Comparison of ENCODE assay signal across 18 mouse cellular contexts in the genomic region with DNA sequence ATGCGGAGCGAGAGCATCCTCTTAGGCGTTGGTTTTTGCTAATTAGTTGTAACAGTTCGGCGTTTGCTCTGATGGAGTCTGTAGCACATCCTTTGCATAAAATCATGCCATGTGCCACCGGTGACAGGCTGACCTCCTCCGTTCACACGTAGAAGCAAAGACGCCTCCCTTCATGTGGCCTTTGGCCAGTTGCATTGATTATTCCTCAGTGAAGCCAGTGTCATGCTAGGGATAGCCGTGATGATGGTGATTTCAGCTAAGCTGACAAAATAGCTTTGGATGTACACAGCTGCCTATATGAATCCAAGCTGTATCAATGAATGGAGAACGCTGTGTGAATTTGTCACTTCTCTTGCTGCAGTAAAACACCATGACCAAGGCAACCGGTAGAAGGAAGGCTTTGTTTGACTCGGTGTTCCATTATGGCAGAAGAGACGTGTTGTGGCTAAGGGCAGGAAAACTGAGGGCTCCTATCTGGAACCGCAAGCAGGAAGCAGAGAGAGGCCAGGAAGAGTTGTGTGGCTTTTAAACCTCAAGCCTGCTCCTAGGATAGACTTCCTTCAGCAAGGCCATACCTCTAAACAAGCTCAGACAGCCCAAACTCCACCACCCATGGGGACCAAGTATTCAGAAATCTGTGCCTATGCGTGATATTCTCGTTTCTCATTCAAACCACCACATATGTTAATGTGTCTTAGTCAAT.
A peak's percentile ranks its signal among the peaks of the same experiment; 100 is the strongest.
DNase-seq lines count a peak whose midpoint lies in the region; ATAC-seq lines count a peak whose summit lies in the region.
"Had no signal": no experiment of that assay in that cellular context is flagged by ENCODE, and none has a peak within 500 bp of the region (broad histone marks: within the 10 kb centered on the region; RNA-seq: fewer than 3 reads in every experiment).

No protein-coding gene starts in this region.

- peaks cover 7% of the 10 kb centered on the region for H3K9me3 ChIP-seq in megakaryocyte, embryonic 14.5 days
- H3K9me3 ChIP-seq: kidney, embryonic 15.5 days; limb, embryonic 10.5 days; limb, embryonic 15.5 days; stomach, embryonic 15.5 days had no signal

- ATAC-seq in megakaryocyte, adult 5-6 weeks (ENCODE audit: poor library complexity, severe bottlenecking): no peak
- peak; percentile 47 for ATAC-seq in granulocyte monocyte progenitor cell, adult 5-6 weeks (replicated peaks; ENCODE audit: poor library complexity, severe bottlenecking)
- ATAC-seq: midbrain, embryonic 16.5 days had no signal

- peaks cover 51% of the 10 kb centered on the region for H3K4me1 ChIP-seq in megakaryocyte, embryonic 14.5 days
- H3K4me1 ChIP-seq: stomach, embryonic 15.5 days had no signal

- peak overlapping the region; percentile 70 for H3K4me3 ChIP-seq in megakaryocyte, embryonic 14.5 days (replicated peaks)
- H3K4me3 ChIP-seq: kidney, embryonic 15.5 days; layer of hippocampus, adult 2 months; limb, embryonic 10.5 days; limb, embryonic 15.5 days; stomach, embryonic 15.5 days had no signal

- DNase-seq in heart, adult 11 months: peak; percentile 68
- no peak for DNase-seq in heart, postnatal 10 days
- DNase-seq in adrenal gland, postnatal 10 days: no peak
- DNase-seq in layer of hippocampus, adult 8-10 months (ENCODE audit: low spot score in 2 of 2): no peak
- DNase-seq: adrenal gland, adult 8-10 months; gastrocnemius, postnatal 14 days; kidney, adult 18-20 months; right cerebral cortex, postnatal 25 days had no signal

- intact Hi-C loops in heart, postnatal 10 days (cut with DNase I): loop anchor here (1.0 to 5.0 kb wide), 3 partner anchors 98 to 446 kb away; no protein-coding TSS in a partner anchor

- peaks cover 47% of the 10 kb centered on the region for H3K27me3 ChIP-seq in megakaryocyte, embryonic 14.5 days (replicated peaks)
- H3K27me3 ChIP-seq: CH12.LX; kidney, embryonic 15.5 days; limb, embryonic 15.5 days; stomach, embryonic 15.5 days had no signal

- peaks cover 24% of the 10 kb centered on the region for H3K36me3 ChIP-seq in megakaryocyte, embryonic 14.5 days (replicated peaks; ENCODE audit: low read length)
- H3K36me3 ChIP-seq: kidney, embryonic 15.5 days; limb, embryonic 10.5 days; limb, embryonic 15.5 days; stomach, embryonic 15.5 days had no signal
